Mouse (Mus musculus): ENCODE results near the gene Erich4.

GRCm38 (mm10) chr7:25657785-25658184, 42.1 kb upstream of the Erich4 start:
- no peak for TF ChIP-seq POLR2A (IDR thresholded peaks at IDR 0.05; ENCODE audit: extremely low read depth, insufficient read depth, low read length)
- TF ChIP-seq CTCF (IDR thresholded peaks at IDR 0.05; ENCODE audit: extremely low read depth, insufficient read depth, low read length) = no peak

All from cortical plate, adult 2 months (tissue).